Mouse (Mus musculus): ENCODE results near the gene Dppa1. TPM values are rescaled to one million over a fixed set of nuclear protein-coding genes. Genes with fewer than 3 reads are reported as not detected.

Dppa1 gene
- total RNA-seq, 2 experiments from 2014 or later, result not detected

GRCm38 (mm10) chr11:46564671-46565070 lies 64.4 kb downstream of the Dppa1 start:
- intact Hi-C loops (cut with DNase I; ENCODE audit: low total_unique reads), result no loop called here
- DNase-seq, result no peak

- intact Hi-C loops (cut with DNase I; ENCODE audit: low total_unique reads), result no loop called here
- DNase-seq, result no peak
Observed at GRCm38 (mm10) chr11:46561096-46561495, 68.0 kb downstream of the Dppa1 start.

Other genes with a start within 250 kb of the Dppa1 start
- gene Itk, start 239.7 kb downstream of the Dppa1 start, total RNA-seq (2021), result under 1 TPM; 0.08 to 0.20 TPM
- not detected for gene Fam71b, start 232.7 kb downstream of the Dppa1 start, total RNA-seq (2021)
- 10 to 100 TPM; 15.6 to 16.6 TPM for gene Med7, start 192.3 kb downstream of the Dppa1 start, total RNA-seq (2021)
- gene Havcr2, start 174.3 kb downstream of the Dppa1 start, total RNA-seq (2021), result not detected
- gene Gm12169, start 105.0 kb downstream of the Dppa1 start, total RNA-seq (2021), result not detected
- gene BC053393, start 57.7 kb downstream of the Dppa1 start, total RNA-seq (2021), result not detected
- not detected for gene Timd2, start 77.8 kb upstream of the Dppa1 start, total RNA-seq (2021)
- gene Havcr1, start 105.8 kb upstream of the Dppa1 start, total RNA-seq (2021), result not detected
- gene Timd4, start 181.5 kb upstream of the Dppa1 start, total RNA-seq (2021), result under 1 TPM; 0.20 to 0.39 TPM

Measured in gastrocnemius, postnatal 14 days (tissue).